Mouse (Mus musculus) embryonic facial prominence, embryonic 12.5 days (tissue): ENCODE measurements around the gene Supt6. TPM values are rescaled to one million over a fixed set of nuclear protein-coding genes. Genes with fewer than 3 reads are reported as not detected.

Source experiments
- ATAC-seq: fragments of 200-750 bp; cut with Nextera tagmentation; 2 replicates; pipeline ENCODE4 v1.8.0; 2017; ENCODE audit not compliant: insufficient number of reproducible peaks, insufficient read depth, low FRiP score, low TSS enrichment
- H3K27ac ChIP-seq: fragments of 300-500 bp; sonication (generic); 2 replicates; pipeline ENCODE4 v1.5.1; 2016; ENCODE audit warnings: mild to moderate bottlenecking
- H3K27me3 ChIP-seq: fragments of 300-500 bp; sonication (generic); 2 replicates; pipeline ENCODE4 v1.6.1; 2016; ENCODE audit warnings: mild to moderate bottlenecking, moderate library complexity
- H3K36me3 ChIP-seq: fragments of 300-500 bp; sonication (generic); 2 replicates; pipeline ENCODE4 v1.6.1; 2016; ENCODE audit warnings: mild to moderate bottlenecking
- H3K4me1 ChIP-seq: fragments of 300-500 bp; sonication (generic); 2 replicates; pipeline ENCODE4 v1.6.1; 2016
- H3K4me2 ChIP-seq: fragments of 300-500 bp; sonication (generic); replicated peaks from 2 replicates; pipeline ENCODE4 v1.6.1; 2016; ENCODE audit warnings: mild to moderate bottlenecking, moderate library complexity
- H3K4me3 ChIP-seq: fragments of 300-500 bp; sonication (generic); 2 replicates; pipeline ENCODE4 v1.5.1; 2016; ENCODE audit warnings: mild to moderate bottlenecking
- H3K9ac ChIP-seq: fragments of 300-500 bp; sonication (generic); 2 replicates; pipeline ENCODE4 v1.6.1; 2016; ENCODE audit warnings: mild to moderate bottlenecking, moderate library complexity
- H3K9me3 ChIP-seq: fragments of 300-500 bp; sonication (generic); 2 replicates; pipeline ENCODE4 v1.6.1; 2016; ENCODE audit warnings: mild to moderate bottlenecking, moderate library complexity
- WGBS: fragments of 180-500 bp; shearing (Covaris S2); methylation state at CpG from one replicate; pipeline ENCODE4 v1.1.7; 2016; 5-methylcytosine and 5-hydroxymethylcytosine counted together
- polyA plus RNA-seq: library from polyadenylated mRNA; unstranded; fragments of >200 nt; fragmentation: Nextera tagmentation; extraction: Ambion mirVana; gene quantifications from 2 replicates; pipeline ENCODE4 v1.2.1, GENCODE M21; 2016

Supt6 gene
- polyA plus RNA-seq, 1 experiment from 2014 or later = 37.8 TPM

DNA sequence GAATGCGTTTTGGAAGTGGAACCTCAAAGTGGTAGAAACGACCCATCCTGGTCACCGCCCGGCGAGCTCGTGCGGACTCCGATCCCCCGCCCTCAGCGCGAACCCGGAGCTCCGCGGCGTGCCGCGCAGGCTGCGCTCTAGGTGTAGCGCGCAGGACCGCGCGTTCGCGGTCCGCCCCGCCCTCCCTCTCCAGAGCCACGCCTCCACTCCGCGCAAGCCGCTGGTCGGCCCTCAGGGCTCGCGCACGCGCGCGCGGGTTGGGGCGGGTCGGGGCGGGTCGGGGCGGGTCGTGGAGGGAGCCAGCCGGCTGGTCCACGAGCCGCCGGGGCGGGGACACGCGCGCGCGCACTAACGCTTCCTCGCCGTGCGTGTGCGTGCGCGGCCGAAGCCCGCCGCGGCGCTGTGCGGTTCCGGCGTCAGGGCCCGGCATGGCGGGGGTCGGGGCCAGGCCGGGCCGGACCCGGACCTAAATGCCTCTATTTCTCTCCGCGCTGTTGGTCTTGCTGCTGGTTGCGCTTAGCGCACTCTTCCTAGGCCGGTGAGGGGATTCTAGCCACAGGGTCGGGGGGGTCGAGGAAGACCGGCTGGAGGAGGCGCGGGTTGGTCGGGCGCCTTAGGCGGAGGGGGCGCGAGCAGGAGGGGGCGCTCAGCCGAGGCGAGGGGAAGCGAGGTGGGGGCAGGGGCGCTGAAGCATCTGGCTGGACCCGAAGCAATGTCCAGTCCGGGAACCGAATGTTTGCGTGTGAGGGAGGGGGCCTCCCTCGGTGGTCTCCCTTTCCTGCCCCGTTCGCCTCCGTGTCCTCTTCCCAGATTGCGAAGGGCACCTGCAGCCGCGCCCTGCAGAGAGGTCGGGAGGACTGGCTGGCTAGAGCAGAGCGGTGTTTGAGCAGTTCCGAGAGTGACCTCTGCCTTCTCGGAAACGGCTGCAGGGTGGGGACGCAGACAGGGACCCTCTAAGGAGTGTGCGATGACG, 15.9 kb upstream of the Supt6 start, which contains the start of gene 2610507B11Rik:
Gene 2610507B11Rik (plus strand): TSS at position 373 of the 973 bp plus-strand sequence.
- H3K4me2 ChIP-seq = peak within 1 kb of the TSS; percentile 75
- H3K9ac ChIP-seq = peak within 1 kb of the TSS; percentile 84
- ATAC-seq = peak; percentile 93

DNA sequence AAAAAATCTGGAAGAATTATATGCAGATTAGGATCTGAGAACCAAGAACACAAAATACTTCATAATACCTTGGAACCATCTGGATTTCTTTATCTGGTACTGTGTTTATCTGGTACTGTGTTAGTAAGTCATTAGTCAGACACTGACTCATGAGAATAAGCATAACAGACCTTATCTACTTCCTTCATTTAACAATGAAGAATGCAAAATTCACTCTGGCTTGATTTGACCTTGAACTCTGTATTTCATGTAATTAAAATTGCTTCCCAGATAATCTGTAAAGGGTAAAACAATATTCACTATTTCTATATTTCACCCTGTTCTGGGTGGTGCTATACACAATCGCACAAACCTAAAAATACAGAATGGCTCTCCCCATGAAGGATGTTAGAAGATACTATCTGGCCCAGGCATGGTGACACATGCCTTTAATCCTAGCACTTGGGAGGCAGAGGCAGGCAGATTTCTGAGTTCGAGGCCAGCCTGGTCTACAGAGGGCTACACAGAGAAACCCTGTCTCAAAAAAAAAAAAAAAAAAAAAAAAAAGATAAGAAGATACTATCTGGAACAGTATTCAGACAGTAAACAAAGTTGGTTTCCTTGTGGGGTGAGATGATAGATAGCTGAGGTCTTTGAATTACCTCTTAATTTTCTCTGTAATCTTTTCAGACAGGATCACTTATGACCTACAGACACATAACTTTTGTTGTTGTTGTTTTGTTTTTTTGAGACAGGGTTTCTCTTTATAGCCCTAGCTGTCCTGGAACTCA, 14.9 kb upstream of the Supt6 start:
- Histone ChIP-seq H3K27ac (no peak overlapping the region), H3K36me3 (peaks cover 23% of the 10 kb centered on the region), H3K27me3 (no peaks in the 10 kb centered on the region), H3K4me1 (peaks cover 15% of the 10 kb centered on the region), H3K4me3 (peak overlapping the region; percentile 93), H3K9me3 (no peaks in the 10 kb centered on the region), H3K9ac (no peak overlapping the region), H3K4me2 (peak overlapping the region; percentile 75)
- 93% methylated on average over 2 of the region's 2 CpGs for WGBS
- ATAC-seq = no peak

More for the DNA sequence above, 15.9 kb upstream of the Supt6 start, which contains the start of gene 2610507B11Rik:
- H3K27me3 ChIP-seq = no peaks in the 10 kb centered on the region
- H3K36me3 ChIP-seq = peaks cover 31% of the 10 kb centered on the region
- under 1% methylated on average over 109 of the region's 115 CpGs for WGBS
- H3K4me3 ChIP-seq = peak within 1 kb of the TSS; percentile 93
- peaks cover 15% of the 10 kb centered on the region for H3K4me1 ChIP-seq
- peak within 1 kb of the TSS; percentile 81 for H3K27ac ChIP-seq
- H3K9me3 ChIP-seq = no peaks in the 10 kb centered on the region

DNA sequence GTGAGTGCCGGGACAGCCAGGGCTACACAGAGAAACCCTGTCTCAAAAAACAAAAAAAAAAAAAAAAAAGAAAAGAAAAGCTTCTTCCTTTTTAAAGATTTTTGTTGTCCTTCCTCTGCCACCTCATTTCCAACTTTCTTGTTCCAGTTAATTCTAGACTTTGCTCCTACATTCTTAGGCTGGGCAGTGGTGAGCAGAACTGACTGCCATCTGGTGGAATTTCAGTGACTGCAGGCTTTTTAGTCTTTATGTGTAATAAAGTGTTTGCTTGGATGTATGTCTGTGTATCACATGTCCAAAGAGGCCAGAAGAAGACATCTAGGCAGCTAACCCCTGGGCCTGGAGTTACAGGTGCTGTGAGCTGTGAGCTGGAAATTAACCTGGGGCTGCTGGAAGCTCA, 10.8 kb upstream of the Supt6 start:
- H3K36me3 ChIP-seq = peaks cover 23% of the 10 kb centered on the region
- H3K4me1 ChIP-seq = no peaks in the 10 kb centered on the region
- H3K4me2 ChIP-seq = no peak overlapping the region
- H3K27me3 ChIP-seq = no peaks in the 10 kb centered on the region
- H3K4me3 ChIP-seq = no peak overlapping the region
- H3K9ac ChIP-seq = no peak overlapping the region
- H3K9me3 ChIP-seq = no peaks in the 10 kb centered on the region
- no peak for ATAC-seq
- no peak overlapping the region for H3K27ac ChIP-seq
- WGBS = 89% methylated on average over 1 of the region's 1 CpGs

DNA sequence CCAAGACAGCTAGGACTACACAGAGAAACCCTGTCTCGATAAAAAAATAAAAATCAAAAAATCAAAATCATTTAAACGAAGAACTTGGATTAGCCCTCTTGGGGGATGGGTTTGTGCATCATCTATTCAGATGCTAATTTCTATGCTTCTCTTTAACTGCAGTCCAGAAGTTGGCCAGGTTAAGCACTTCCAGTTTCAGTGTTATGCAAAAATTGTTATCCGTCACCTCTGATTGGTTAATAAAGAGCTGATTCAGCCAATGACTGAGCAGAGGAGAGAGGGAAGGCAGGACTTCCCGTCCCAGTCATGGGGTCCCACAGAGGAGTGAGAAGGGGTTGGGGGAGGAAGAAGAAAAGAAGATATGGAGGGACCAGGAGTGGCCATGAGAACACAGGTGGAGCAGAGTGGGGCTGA, 1.9 kb upstream of the Supt6 start:
- H3K4me2 ChIP-seq = no peak overlapping the region
- 59% methylated on average over 4 of the region's 4 CpGs for WGBS
- no peak overlapping the region for H3K9ac ChIP-seq
- H3K4me3 ChIP-seq = no peak overlapping the region
- no peak overlapping the region for H3K27ac ChIP-seq
- peaks cover 22% of the 10 kb centered on the region for H3K4me1 ChIP-seq
- no peaks in the 10 kb centered on the region for H3K9me3 ChIP-seq
- H3K36me3 ChIP-seq = peaks cover 18% of the 10 kb centered on the region
- no peaks in the 10 kb centered on the region for H3K27me3 ChIP-seq
- ATAC-seq = no peak

DNA sequence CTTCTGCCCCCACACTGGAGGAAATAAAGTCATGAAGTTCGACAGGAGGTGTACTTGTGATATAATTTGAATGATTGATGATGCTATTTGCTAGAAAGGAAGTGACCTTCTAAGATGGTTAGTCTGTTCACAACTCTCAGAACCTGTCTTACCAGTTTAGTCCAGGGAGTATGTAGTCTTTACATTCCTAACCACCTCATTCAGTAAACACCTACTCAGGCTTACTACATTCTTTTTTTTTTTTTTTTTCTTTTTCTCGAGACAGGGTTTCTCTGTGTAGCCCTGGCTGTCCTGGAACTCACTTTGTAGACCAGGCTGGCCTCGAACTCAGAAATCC, 1.2 kb upstream of the Supt6 start:
- H3K4me3 ChIP-seq = peak overlapping the region; percentile 98
- no peaks in the 10 kb centered on the region for H3K9me3 ChIP-seq
- H3K4me1 ChIP-seq = peaks cover 22% of the 10 kb centered on the region
- no peak for ATAC-seq
- 63% methylated on average over 3 of the region's 3 CpGs for WGBS
- H3K36me3 ChIP-seq = peaks cover 12% of the 10 kb centered on the region
- no peak overlapping the region for H3K27ac ChIP-seq
- H3K9ac ChIP-seq = no peak overlapping the region
- H3K4me2 ChIP-seq = peak overlapping the region; percentile 74
- H3K27me3 ChIP-seq = no peaks in the 10 kb centered on the region

DNA sequence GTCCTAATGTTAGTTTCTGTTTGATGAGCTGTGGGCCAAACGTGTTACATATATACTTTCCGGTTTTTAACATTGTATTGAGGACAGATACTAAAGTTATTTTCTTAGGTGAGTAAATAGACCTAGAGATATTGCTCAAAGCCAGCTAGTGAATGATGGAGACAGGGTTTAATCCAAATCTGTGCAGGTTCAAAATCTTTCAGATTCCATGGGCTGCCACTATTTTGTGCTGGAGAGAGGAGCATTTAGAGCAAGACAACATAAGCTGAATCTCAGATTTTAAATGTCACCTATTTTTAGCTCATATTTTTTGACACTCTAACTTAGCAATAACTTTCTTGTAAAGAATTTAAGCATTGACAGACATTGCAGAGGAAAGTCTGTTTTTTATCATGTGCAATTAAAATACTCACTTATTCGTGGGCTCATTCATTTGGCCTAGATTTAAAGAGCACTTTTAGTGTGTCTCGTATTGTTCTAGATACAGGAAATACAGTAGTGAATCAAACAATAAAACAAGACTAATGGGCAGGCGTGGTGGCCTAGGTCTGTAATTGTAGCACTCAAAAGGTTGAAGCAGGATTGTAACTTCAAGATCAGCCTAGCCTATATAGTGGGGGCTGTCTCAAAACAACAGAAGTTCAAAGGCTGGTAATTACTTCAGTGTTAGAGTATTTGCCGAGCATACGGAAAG, 678 bp upstream of the Supt6 start:
- ATAC-seq = 0 out of 2 replicates have a peak, but pooled peaks have one; percentile 25
- Histone ChIP-seq H3K27ac (peak overlapping the region; percentile 87), H3K4me1 (peaks cover 22% of the 10 kb centered on the region), H3K4me3 (peak overlapping the region; percentile 98), H3K9ac (peak overlapping the region; percentile 92; the same call in 1 of the 2 replicates), H3K4me2 (peak overlapping the region; percentile 74), H3K27me3 (no peaks in the 10 kb centered on the region), H3K36me3 (peaks cover 9% of the 10 kb centered on the region), H3K9me3 (no peaks in the 10 kb centered on the region)
- WGBS = 47% methylated on average over 7 of the region's 7 CpGs

DNA sequence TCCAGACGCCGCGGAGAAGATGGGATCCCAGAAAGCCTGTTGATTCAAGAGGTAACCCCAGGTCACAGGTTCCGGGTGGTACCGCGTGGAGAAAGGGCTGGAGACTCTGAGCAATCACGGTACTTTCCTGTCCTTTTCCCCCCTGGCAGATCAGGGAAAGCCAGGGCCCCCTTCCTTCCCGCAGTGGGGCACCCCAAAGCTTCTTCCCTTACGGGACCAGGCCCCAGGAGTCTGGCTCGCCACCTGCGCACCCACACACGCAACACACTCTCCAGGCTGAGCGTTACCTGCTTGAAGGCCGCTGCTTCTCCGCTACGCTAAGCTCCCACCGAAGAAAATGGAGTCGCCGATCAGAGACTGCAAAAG, 543 bp downstream of the Supt6 start:
- Histone ChIP-seq H3K4me1 (peaks cover 22% of the 10 kb centered on the region), H3K4me3 (peak overlapping the region; percentile 98), H3K9ac (peak overlapping the region; percentile 92), H3K27me3 (no peaks in the 10 kb centered on the region), H3K36me3 (peaks cover 10% of the 10 kb centered on the region), H3K27ac (peak overlapping the region; percentile 87), H3K9me3 (no peaks in the 10 kb centered on the region), H3K4me2 (peak overlapping the region; percentile 74)
- no peak for ATAC-seq
- WGBS = under 1% methylated on average over 19 of the region's 19 CpGs

DNA sequence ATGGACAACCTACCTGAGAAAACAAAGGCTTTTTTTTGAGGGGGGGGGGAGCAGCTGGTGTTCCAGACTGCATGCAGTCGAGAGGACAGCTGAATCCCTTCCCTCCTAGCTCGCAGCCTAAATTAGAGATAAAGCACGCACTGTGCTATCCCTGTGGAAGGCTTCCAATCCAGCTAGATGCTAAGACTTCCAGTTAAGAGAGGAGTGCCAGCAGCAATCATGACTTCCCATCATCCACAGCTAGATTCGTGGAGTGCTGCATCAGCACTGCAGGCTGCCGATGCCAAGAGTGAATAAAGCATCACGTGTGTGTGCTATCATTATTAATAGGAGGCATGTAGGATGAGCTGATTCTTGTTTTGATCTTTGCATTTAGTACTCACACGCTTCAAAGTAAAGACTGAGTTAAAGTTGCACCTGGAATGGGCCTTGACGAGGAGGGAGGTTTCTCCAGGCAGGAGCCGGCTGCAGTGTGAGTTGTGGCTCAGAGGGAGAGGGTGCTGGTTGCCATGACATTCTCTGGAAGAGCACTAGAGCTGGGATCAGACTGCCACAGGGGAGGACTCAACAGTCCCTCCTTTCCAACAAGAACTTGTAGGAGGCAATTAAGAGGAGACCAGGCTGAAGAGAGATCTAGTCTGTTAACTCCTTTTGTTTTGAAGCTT, 5.5 kb downstream of the Supt6 start:
- H3K27me3 ChIP-seq = no peaks in the 10 kb centered on the region
- ATAC-seq = no peak
- peaks cover 9% of the 10 kb centered on the region for H3K4me1 ChIP-seq
- no peaks in the 10 kb centered on the region for H3K9me3 ChIP-seq
- WGBS = 91% methylated on average over 9 of the region's 9 CpGs
- H3K4me3 ChIP-seq = no peak overlapping the region
- peaks cover 30% of the 10 kb centered on the region for H3K36me3 ChIP-seq
- H3K27ac ChIP-seq = no peak overlapping the region
- H3K9ac ChIP-seq = no peak overlapping the region
- no peak overlapping the region for H3K4me2 ChIP-seq

DNA sequence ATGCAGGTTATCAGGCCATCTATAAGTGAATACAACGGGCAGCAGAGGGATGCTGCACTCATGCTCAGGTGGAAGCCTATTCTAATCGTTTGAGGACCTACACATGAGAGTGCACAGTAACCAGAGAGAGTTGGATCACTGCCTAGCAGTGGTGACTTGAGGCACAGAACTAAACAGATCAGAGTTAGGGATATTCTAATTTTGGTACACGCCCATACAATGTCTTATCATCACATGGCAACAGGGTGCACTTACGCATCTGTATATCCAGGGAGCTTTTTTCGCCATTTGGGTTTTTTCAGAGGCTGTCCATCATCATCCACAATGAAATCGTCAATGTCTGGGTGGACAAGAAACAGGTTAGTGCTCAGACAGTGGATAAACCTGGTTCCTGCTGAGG, 14.3 kb downstream of the Supt6 start:
- Histone ChIP-seq H3K9ac (no peak overlapping the region), H3K27me3 (no peaks in the 10 kb centered on the region), H3K9me3 (no peaks in the 10 kb centered on the region), H3K36me3 (peaks cover 88% of the 10 kb centered on the region), H3K4me2 (no peak overlapping the region), H3K4me1 (no peaks in the 10 kb centered on the region), H3K27ac (no peak overlapping the region), H3K4me3 (no peak overlapping the region)
- WGBS = 92% methylated on average over 6 of the region's 6 CpGs
- no peak for ATAC-seq

DNA sequence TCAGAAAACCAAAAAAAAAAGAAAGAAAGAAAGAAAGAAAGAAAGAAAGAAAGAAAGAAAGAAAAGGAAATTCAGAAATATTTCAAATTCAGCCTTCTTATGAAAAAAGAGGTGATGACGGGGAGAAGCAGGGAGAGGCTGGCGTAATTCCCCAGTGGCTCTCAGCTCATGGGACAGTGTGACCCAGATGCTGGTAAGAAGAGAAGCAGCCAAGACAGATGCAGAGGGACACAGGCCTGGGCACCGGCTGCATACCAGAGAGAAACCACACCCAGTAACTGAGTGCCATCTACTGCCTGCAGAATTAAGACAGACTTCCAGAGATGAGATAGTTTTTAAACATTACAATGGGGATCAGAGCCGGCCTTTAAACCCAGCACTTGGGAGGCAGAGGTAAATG, 22.2 kb downstream of the Supt6 start:
- H3K4me1 ChIP-seq = no peaks in the 10 kb centered on the region
- 90% methylated on average over 4 of the region's 4 CpGs for WGBS
- no peak overlapping the region for H3K4me2 ChIP-seq
- no peak overlapping the region for H3K9ac ChIP-seq
- H3K27ac ChIP-seq = no peak overlapping the region
- H3K27me3 ChIP-seq = no peaks in the 10 kb centered on the region
- H3K9me3 ChIP-seq = no peaks in the 10 kb centered on the region
- peaks cover 94% of the 10 kb centered on the region for H3K36me3 ChIP-seq
- ATAC-seq = no peak
- H3K4me3 ChIP-seq = no peak overlapping the region

DNA sequence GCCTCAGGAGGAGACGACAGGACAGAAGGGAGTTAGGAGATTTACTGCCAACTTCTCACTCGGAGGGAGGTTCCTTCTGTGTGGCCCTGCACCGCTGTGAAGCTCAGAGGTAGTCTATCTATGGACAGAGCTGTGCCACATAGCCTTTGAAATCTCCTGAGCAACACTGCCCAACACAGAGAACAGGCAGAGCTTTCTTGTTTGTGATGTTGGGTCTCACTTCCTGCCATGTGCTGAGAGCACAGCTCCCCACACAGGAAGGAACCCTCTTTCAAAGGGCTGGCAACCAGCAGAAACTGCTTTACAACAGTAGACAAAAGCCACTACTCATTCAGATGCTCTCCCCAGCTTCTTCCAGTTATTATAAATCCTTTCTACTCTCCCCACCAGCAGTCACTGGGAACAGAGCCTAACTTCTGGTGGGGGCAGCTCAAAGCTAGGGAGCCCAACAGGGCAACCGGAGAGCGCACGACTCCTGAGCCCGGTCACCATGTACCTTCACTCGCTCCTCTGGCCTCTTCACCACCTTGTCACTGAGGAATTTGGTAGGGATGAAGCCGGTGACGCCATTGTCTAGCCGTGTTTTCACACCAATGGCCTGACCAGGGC, 30.0 kb downstream of the Supt6 start:
- no peaks in the 10 kb centered on the region for H3K4me1 ChIP-seq
- no peak overlapping the region for H3K4me3 ChIP-seq
- H3K27ac ChIP-seq = no peak overlapping the region
- H3K9me3 ChIP-seq = no peaks in the 10 kb centered on the region
- no peak overlapping the region for H3K4me2 ChIP-seq
- peaks cover 94% of the 10 kb centered on the region for H3K36me3 ChIP-seq
- no peak for ATAC-seq
- 87% methylated on average over 11 of the region's 11 CpGs for WGBS
- no peaks in the 10 kb centered on the region for H3K27me3 ChIP-seq
- H3K9ac ChIP-seq = no peak overlapping the region
